Mouse (Mus musculus) thymus, adult 2 months (tissue): ENCODE data around the gene Nptn.

Experiments
- CTCF ChIP-seq: fragments of 200-500 bp; IDR thresholded peaks from 2 replicates; pipeline ENCODE4 v1.5.1; 2012; ENCODE audit warnings: mild to moderate bottlenecking, control low read depth, low read length, moderate library complexity, borderline replicate concordance; ENCODE audit not compliant: control insufficient read depth, poor library complexity, insufficient read depth; ENCODE audit errors: extremely low read depth
- POLR2A ChIP-seq: fragments of 200-500 bp; IDR thresholded peaks from 2 replicates; pipeline ENCODE4 v1.6.1; 2012; ENCODE audit warnings: mild to moderate bottlenecking, low read length, control low read depth, moderate library complexity; ENCODE audit not compliant: control insufficient read depth, poor library complexity, insufficient read depth; ENCODE audit errors: extremely low read depth

DNA sequence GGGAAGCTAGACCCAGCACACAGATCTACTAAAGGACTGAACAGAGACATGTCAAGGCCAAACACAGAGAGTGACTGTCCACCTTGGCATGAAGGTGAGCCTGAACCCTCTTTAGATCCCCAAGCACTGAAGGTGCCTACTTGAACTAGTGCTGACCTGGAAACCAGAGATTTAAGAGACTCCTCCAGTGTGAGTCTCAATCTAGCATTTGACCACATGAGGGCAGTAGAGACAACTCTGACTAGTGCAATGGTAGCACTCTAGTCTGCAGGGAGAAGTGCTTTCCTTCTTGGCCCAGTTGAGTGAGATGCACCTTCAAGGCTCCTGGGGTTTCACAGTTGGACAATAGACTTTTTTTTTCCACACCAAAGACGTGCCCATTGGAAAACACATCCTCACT lies 47.3 kb upstream of the Nptn start:
- TF ChIP-seq POLR2A (no peak), CTCF (no peak)
